Mouse (Mus musculus) C3H10T1/2 (cell line): ENCODE data around the gene 4930550L24Rik. TPM values are rescaled to one million over a fixed set of nuclear protein-coding genes. Genes with fewer than 3 reads are reported as not detected.

Source experiments
- polyA plus RNA-seq, 2 experiments: library from polyadenylated mRNA; unstranded; fragments of >200 nt; fragmentation: generic; extraction: Trizol; gene quantifications; one replicate each; pipeline ENCODE4 v1.2.1; 2012; ENCODE audit warnings: missing spikeins in 2 of 2

The 4930550L24Rik gene
- under 1 TPM in 1 of 2 experiments, not detected in 1; 0.06 TPM for polyA plus RNA-seq

DNA sequence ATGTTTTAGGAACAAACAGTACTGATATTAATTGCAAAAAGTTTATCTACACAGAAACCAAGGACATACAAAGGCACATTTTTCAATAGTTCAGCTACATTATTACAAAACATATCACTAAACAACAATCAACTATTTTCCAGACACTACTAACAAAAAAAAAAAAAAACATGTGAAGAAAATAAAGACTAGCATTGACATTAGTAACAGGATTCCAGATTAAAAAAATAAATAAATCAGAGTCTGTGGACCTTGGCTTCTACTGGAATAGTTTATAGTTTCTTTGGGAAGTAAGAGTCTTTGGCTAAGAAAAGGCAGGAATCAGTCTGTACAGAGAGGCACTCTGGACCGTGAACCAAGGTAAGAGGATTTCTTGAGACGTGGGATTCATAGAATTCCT lies at the start of gene 4930550L24Rik:
4930550L24Rik (plus strand) TSS at position 301 of the 400 bp plus-strand sequence.

